Mouse (Mus musculus) midbrain, postnatal 0 days (tissue): ENCODE results near the gene Dhx34. TPM values are rescaled to one million over a fixed set of nuclear protein-coding genes. Genes with fewer than 3 reads are reported as not detected.

Source experiments
- ATAC-seq: fragments of 200-750 bp; cut with Nextera tagmentation; 2 replicates; pipeline ENCODE4 v1.8.0; 2017; ENCODE audit warnings: moderate number of reproducible peaks, mild to moderate bottlenecking, moderate TSS enrichment, moderate library complexity; ENCODE audit not compliant: low FRiP score
- DNase-seq: peaks from one replicate; pipeline ENCODE4 v3.0.0-alpha.2; 2015; ENCODE audit warnings: low spot score
- H3K27ac ChIP-seq: fragments of 300-500 bp; sonication (generic); 2 replicates; pipeline ENCODE4 v1.5.1; 2014; ENCODE audit warnings: low read depth, mild to moderate bottlenecking, low read length, mixed read lengths
- H3K27me3 ChIP-seq: fragments of 300-500 bp; sonication (generic); 2 replicates; pipeline ENCODE4 v1.6.1; 2014; ENCODE audit warnings: low read length, control low read depth, mixed read lengths; ENCODE audit not compliant: insufficient read depth
- H3K36me3 ChIP-seq: fragments of 300-500 bp; sonication (generic); 2 replicates; pipeline ENCODE4 v1.6.1; 2014; ENCODE audit warnings: low read length, control low read depth, mixed read lengths; ENCODE audit not compliant: insufficient read depth
- H3K4me1 ChIP-seq: fragments of 300-500 bp; sonication (generic); 2 replicates; pipeline ENCODE4 v1.6.1; 2014; ENCODE audit warnings: mild to moderate bottlenecking, control low read depth, antibody characterized with exemption, low read length, mixed read lengths; ENCODE audit not compliant: insufficient read depth
- H3K4me2 ChIP-seq: fragments of 300-500 bp; sonication (generic); 2 replicates; pipeline ENCODE4 v1.6.1; 2014; ENCODE audit warnings: low read depth, mild to moderate bottlenecking, low read length, mixed read lengths; ENCODE audit not compliant: poor library complexity, severe bottlenecking
- H3K4me3 ChIP-seq: fragments of 300-500 bp; sonication (generic); 2 replicates; pipeline ENCODE4 v1.5.1; 2014; ENCODE audit warnings: low read depth, mild to moderate bottlenecking, low read length, moderate library complexity
- H3K9ac ChIP-seq: fragments of 300-500 bp; sonication (generic); replicated peaks from 2 replicates; pipeline ENCODE4 v1.6.1; 2014; ENCODE audit warnings: mild to moderate bottlenecking, low read length, moderate library complexity, mixed read lengths; ENCODE audit not compliant: poor library complexity, severe bottlenecking
- H3K9me3 ChIP-seq: fragments of 300-500 bp; sonication (generic); 2 replicates; pipeline ENCODE4 v1.6.1; 2016; ENCODE audit warnings: low read length, control low read depth
- CTCF ChIP-seq: IDR thresholded peaks from 2 replicates; pipeline ENCODE4 v1.5.1; 2016; ENCODE audit warnings: antibody characterized with exemption, mild to moderate bottlenecking
- WGBS: fragments of 180-500 bp; shearing (Covaris S2); extraction: QIAGEN DNeasy Blood & Tissue Kit; methylation state at CpG from one replicate; pipeline ENCODE4 v1.1.7; 2014; 5-methylcytosine and 5-hydroxymethylcytosine counted together
- polyA plus RNA-seq: library from polyadenylated mRNA; unstranded; fragments of >200 nt; fragmentation: Nextera tagmentation; extraction: Ambion mirVana; gene quantifications from 2 replicates; pipeline ENCODE4 v1.2.1, GENCODE M21; 2015
- total RNA-seq: library from RNA; depleted of rRNA; stranded (reverse); fragments of >200 nt; gene quantifications from 2 replicates; pipeline ENCODE4 v1.2.3, GENCODE M21; 2014

Dhx34 gene
- total and polyA plus RNA-seq, 2 experiments from 2014 or later, result 9.3 to 18.3 TPM

DNA sequence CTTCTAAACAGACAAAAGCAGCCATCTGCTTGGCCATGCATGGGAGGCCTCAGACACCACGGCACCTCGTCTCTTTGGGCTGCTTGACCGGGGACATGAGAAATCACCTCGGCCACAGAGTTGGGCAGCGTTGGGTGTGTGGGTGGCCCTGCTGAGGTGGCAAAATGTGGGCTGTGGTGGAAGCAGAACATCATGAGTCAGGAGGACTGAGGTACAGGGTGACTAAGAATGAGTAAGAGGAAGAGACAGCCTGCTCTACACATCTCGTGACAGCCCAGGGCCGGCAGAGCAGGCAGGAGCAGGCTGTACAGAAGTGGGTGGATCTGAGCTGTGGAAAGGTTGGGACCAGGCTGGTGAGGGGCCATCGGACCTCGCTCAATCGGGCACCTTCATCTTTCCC is 14.3 kb downstream of the Dhx34 start:
- WGBS, result 90% methylated on average over 10 of the region's 10 CpGs
- H3K36me3 ChIP-seq, result peaks cover 72% of the 10 kb centered on the region
- no peaks in the 10 kb centered on the region for H3K9me3 ChIP-seq

DNA sequence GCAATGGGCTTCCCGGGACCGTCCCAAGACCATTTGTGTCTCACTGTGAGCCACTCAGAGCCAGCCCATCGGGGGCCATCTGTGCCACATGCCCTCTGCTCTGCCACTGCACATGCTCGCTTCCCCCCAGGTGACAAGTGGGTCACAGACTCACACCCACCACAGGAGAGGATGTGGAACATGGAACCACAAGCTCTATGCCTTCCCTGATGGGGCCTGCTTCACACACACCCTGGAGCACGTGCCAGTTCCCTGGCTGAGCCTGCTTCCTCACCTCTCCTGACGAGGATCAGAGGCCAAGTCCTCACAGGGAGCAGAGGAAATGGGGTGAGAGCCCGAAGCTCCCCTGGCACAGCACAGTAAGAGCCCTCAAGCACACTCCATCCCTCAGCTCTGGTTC is 14.8 kb downstream of the Dhx34 start:
- Histone ChIP-seq H3K9me3 (no peaks in the 10 kb centered on the region), H3K9ac (no peak overlapping the region), H3K27ac (no peak overlapping the region), H3K4me2 (no peak overlapping the region), H3K4me1 (no peaks in the 10 kb centered on the region), H3K36me3 (peaks cover 74% of the 10 kb centered on the region), H3K27me3 (no peaks in the 10 kb centered on the region), H3K4me3 (no peak overlapping the region)
- no peak for ATAC-seq
- no peak for DNase-seq
- TF ChIP-seq CTCF, result no peak
- 90% methylated on average over 7 of the region's 7 CpGs for WGBS

More for the DNA sequence above, 14.3 kb downstream of the Dhx34 start:
- DNase-seq (no peak), ATAC-seq (no peak)
- no peak overlapping the region for H3K4me2 ChIP-seq
- no peak overlapping the region for H3K27ac ChIP-seq
- H3K4me3 ChIP-seq, result no peak overlapping the region
- no peaks in the 10 kb centered on the region for H3K27me3 ChIP-seq
- H3K9ac ChIP-seq, result no peak overlapping the region
- no peaks in the 10 kb centered on the region for H3K4me1 ChIP-seq
- no peak for TF ChIP-seq CTCF

DNA sequence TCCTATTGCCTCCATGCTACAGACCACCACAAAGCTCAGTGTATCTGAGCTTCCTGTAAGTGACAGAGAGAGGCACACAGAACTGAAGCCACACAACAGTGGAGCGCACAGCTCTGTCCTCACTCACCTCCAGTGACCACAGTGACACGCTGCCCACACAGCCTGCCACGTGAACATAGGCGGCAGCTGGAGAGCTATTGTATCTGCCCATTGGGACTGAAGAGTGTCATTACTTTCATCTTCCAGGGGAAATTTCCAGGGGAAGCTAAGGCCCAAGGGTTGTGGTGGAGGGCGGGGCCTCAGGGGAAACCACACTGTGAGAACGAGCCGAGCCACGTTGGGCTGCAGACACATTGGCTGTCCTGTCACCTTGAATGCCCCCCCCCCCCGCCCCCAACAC is 17.0 kb downstream of the Dhx34 start:
- ATAC-seq (no peak), DNase-seq (no peak)
- Histone ChIP-seq H3K27ac (no peak overlapping the region), H3K4me1 (no peaks in the 10 kb centered on the region), H3K9ac (no peak overlapping the region), H3K4me3 (no peak overlapping the region), H3K27me3 (no peaks in the 10 kb centered on the region), H3K36me3 (peaks cover 75% of the 10 kb centered on the region), H3K4me2 (no peak overlapping the region), H3K9me3 (no peaks in the 10 kb centered on the region)
- no peak for TF ChIP-seq CTCF
- 86% methylated on average over 9 of the region's 9 CpGs for WGBS

GRCm38 (mm10) chr7:16203505-16203903 is 18.3 kb downstream of the Dhx34 start:
- Histone ChIP-seq H3K4me1 (no peaks in the 10 kb centered on the region), H3K9ac (no peak overlapping the region), H3K27ac (no peak overlapping the region), H3K4me3 (no peak overlapping the region), H3K36me3 (peaks cover 82% of the 10 kb centered on the region), H3K9me3 (no peaks in the 10 kb centered on the region), H3K27me3 (no peaks in the 10 kb centered on the region), H3K4me2 (no peak overlapping the region)
- WGBS, result 95% methylated on average over 13 of the region's 13 CpGs
- TF ChIP-seq CTCF, result no peak
- DNase-seq, result no peak
- no peak for ATAC-seq

GRCm38 (mm10) chr7:16202756-16203504 is 18.9 kb downstream of the Dhx34 start:
- Histone ChIP-seq H3K4me3 (no peak overlapping the region), H3K27ac (no peak overlapping the region), H3K4me1 (no peaks in the 10 kb centered on the region), H3K9me3 (no peaks in the 10 kb centered on the region), H3K9ac (no peak overlapping the region), H3K27me3 (no peaks in the 10 kb centered on the region), H3K36me3 (peaks cover 85% of the 10 kb centered on the region), H3K4me2 (no peak overlapping the region)
- DNase-seq (no peak), ATAC-seq (no peak)
- WGBS, result 79% methylated on average over 15 of the region's 15 CpGs
- no peak for TF ChIP-seq CTCF

GRCm38 (mm10) chr7:16201136-16201535 is 20.7 kb downstream of the Dhx34 start:
- no peak for TF ChIP-seq CTCF
- Histone ChIP-seq H3K27me3 (no peaks in the 10 kb centered on the region), H3K4me3 (no peak overlapping the region), H3K27ac (no peak overlapping the region), H3K4me1 (no peaks in the 10 kb centered on the region), H3K9ac (no peak overlapping the region), H3K36me3 (peaks cover 72% of the 10 kb centered on the region), H3K9me3 (no peaks in the 10 kb centered on the region), H3K4me2 (no peak overlapping the region)
- no peak for ATAC-seq
- DNase-seq, result no peak
- WGBS, result 87% methylated on average over 6 of the region's 6 CpGs
